Mouse (Mus musculus) bone marrow, adult 2 months (tissue): ENCODE measurements at regions not wholly inside any gene's neighbourhood (a gene's known extent, or its start where the extent isn't known, plus 50 kb on each side); places are given as distances from the start of the nearest gene placed in this dataset.

Source experiments
- H3K27ac ChIP-seq: fragments of 200-500 bp; 2 replicates; pipeline ENCODE4 v1.5.1; 2012; ENCODE audit warnings: low read depth, mild to moderate bottlenecking, control low read depth, inconsistent platforms, low read length; ENCODE audit not compliant: control insufficient read depth, poor library complexity, insufficient read depth
- H3K4me1 ChIP-seq: fragments of 200-500 bp; 2 replicates; pipeline ENCODE4 v1.6.1; 2011; ENCODE audit warnings: low read length; ENCODE audit not compliant: control insufficient read depth, insufficient read depth
- H3K4me3 ChIP-seq: fragments of 200-500 bp; replicated peaks from 2 replicates; pipeline ENCODE3; 2011; ENCODE audit warnings: mild to moderate bottlenecking, low read depth, low read length, control low read depth; ENCODE audit not compliant: control insufficient read depth
- CTCF ChIP-seq: fragments of 200-500 bp; IDR thresholded peaks from 2 replicates; pipeline ENCODE4 v1.5.1; 2011; ENCODE audit warnings: low read length, control low read depth; ENCODE audit not compliant: control insufficient read depth, insufficient read depth
- POLR2A ChIP-seq: fragments of 200-500 bp; IDR thresholded peaks from 2 replicates; pipeline ENCODE4 v1.6.1; 2011; ENCODE audit warnings: low read depth, mild to moderate bottlenecking, control low read depth, low read length, borderline replicate concordance; ENCODE audit not compliant: control insufficient read depth
- WGBS: fragments of 180-500 bp; shearing (Covaris S2); methylation state at CpG from one replicate; pipeline ENCODE4 v1.1.7; 2018; 5-methylcytosine and 5-hydroxymethylcytosine counted together

GRCm38 (mm10) chr7:71507379-71507778 lies 156.1 kb upstream of the Gm10295 start:
- WGBS: 54% methylated on average over 3 of the region's 3 CpGs
- Histone ChIP-seq H3K27ac (no peak overlapping the region), H3K4me1 (no peaks in the 10 kb centered on the region), H3K4me3 (no peak overlapping the region)
- TF ChIP-seq CTCF: no peak
- TF ChIP-seq POLR2A: no peak

GRCm38 (mm10) chr7:71500719-71501118 lies 149.4 kb upstream of the Gm10295 start:
- H3K4me3 ChIP-seq: no peak overlapping the region
- no peaks in the 10 kb centered on the region for H3K4me1 ChIP-seq
- WGBS: under 1% methylated on average over 6 of the region's 6 CpGs
- TF ChIP-seq POLR2A (no peak), CTCF (no peak)
- no peak overlapping the region for H3K27ac ChIP-seq

- TF ChIP-seq POLR2A: no peak
- TF ChIP-seq CTCF: no peak
- Histone ChIP-seq H3K4me1 (no peaks in the 10 kb centered on the region), H3K4me3 (no peak overlapping the region), H3K27ac (no peak overlapping the region)
- 82% methylated on average over 7 of the region's 7 CpGs for WGBS
These were observed 146.8 kb upstream of the Gm10295 start for GRCm38 (mm10) chr7:71498123-71498522.

DNA sequence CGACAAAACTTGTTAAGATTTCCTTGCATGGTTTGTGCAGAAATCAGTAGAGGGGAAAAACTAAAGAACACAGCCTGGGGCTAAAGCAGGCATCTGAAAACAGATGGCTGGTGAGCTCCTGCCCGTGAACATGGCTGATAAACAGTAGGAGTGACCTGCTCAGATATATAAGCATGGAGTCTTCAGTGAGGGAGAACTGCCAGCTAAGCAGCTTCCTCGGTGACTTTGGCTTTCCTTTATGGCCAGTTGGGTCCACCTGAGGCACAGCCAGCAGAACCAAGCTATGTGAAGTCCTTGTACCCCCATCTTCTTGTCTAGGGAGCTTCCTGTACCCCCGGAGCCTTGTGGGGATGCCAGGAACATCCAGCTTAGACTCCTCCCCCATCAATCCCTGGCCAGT lies 139.8 kb upstream of the Gm10295 start:
- 72% methylated on average over 4 of the region's 4 CpGs for WGBS
- TF ChIP-seq CTCF: no peak
- TF ChIP-seq POLR2A: no peak
- Histone ChIP-seq H3K4me3 (no peak overlapping the region), H3K27ac (no peak overlapping the region), H3K4me1 (no peaks in the 10 kb centered on the region)

DNA sequence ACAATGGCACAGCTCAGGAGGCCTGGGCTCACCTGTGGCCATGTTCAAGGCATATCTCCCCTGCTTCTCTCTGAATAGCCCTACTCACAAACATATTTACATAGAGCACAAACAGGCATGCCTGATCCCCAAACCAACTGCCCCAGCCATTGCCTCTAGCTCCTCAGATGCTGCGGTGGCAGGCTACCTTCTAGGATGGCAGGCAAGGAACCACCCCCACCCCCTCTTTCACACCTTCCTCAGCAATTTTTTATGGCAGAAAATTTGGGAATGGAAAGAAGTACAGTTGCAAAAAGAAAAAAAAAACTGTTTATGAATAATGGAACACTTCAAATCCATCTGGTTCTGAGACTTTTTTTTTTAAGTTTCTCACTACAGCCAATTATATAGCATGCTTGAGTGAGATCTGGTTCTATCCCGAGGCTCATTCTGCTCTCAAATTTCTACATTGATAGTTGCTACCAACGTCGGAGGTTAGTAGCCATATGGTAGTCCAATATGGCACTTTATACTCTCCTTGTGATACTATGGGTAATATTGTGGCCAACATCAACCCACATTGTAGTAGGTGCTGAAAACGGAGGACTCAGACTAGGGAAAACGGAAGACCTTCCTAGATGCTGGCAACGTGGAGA lies 136.8 kb upstream of the Gm10295 start:
- TF ChIP-seq POLR2A (no peak), CTCF (no peak)
- Histone ChIP-seq H3K4me1 (no peaks in the 10 kb centered on the region), H3K4me3 (no peak overlapping the region), H3K27ac (no peak overlapping the region)
- WGBS: 83% methylated on average over 7 of the region's 7 CpGs

- 70% methylated on average over 4 of the region's 4 CpGs for WGBS
- TF ChIP-seq POLR2A (no peak), CTCF (no peak)
- no peak overlapping the region for H3K4me3 ChIP-seq
- no peaks in the 10 kb centered on the region for H3K4me1 ChIP-seq
- H3K27ac ChIP-seq: no peak overlapping the region
These were observed 124.1 kb upstream of the Gm10295 start for GRCm38 (mm10) chr7:71475383-71475782.

GRCm38 (mm10) chr7:71472384-71473141 lies 121.3 kb upstream of the Gm10295 start:
- Histone ChIP-seq H3K27ac (no peak overlapping the region), H3K4me1 (no peaks in the 10 kb centered on the region), H3K4me3 (no peak overlapping the region)
- WGBS: 68% methylated on average over 12 of the region's 12 CpGs
- TF ChIP-seq CTCF (no peak), POLR2A (no peak)

GRCm38 (mm10) chr7:71471658-71472383 lies 120.5 kb upstream of the Gm10295 start:
- H3K4me3 ChIP-seq: no peak overlapping the region
- 26% methylated on average over 18 of the region's 18 CpGs for WGBS
- TF ChIP-seq CTCF (no peak), POLR2A (no peak)
- no peak overlapping the region for H3K27ac ChIP-seq
- H3K4me1 ChIP-seq: no peaks in the 10 kb centered on the region
